Mouse (Mus musculus) neural tube, embryonic 13.5 days (tissue): ENCODE data around the gene Fam122a. TPM values are rescaled to one million over a fixed set of nuclear protein-coding genes. Genes with fewer than 3 reads are reported as not detected.

ENCODE experiments used
- polyA plus RNA-seq: library from polyadenylated mRNA; unstranded; fragments of >200 nt; fragmentation: Nextera tagmentation; extraction: Ambion mirVana; gene quantifications from 2 replicates; pipeline ENCODE4 v1.2.1, GENCODE M21; 2015

The Fam122a gene
- polyA plus RNA-seq, 1 experiment from 2014 or later: 55.6 TPM

Other genes starting within 250 kb of the Fam122a start
- 36.2 and 37.2 TPM in 2 replicates for gene Fxn, start 196.8 kb downstream of the Fam122a start, polyA plus RNA-seq
- 0.82 and 1.4 TPM in 2 replicates for gene Pip5k1b, start 78.5 kb upstream of the Fam122a start, polyA plus RNA-seq
- gene Tmem252, start 196.7 kb upstream of the Fam122a start, polyA plus RNA-seq: 1.5 and 2.2 TPM in 2 replicates